Mouse (Mus musculus) erythroblast, embryonic 14.5 days (primary cell): ENCODE measurements around the gene Pnn. TPM values are rescaled to one million over a fixed set of nuclear protein-coding genes. Genes with fewer than 3 reads are reported as not detected.
A peak's percentile ranks its signal among the peaks of the same experiment; 100 is the strongest.
"Not testable (repeated sequence)": the region's sequence is repeated elsewhere in the genome, so short reads cannot be mapped to it uniquely, and the experiment has no call there.

Source experiments
- H3K27me3 ChIP-seq: 2 replicates; pipeline ENCODE4 v1.6.1; 2012; ENCODE audit warnings: inconsistent platforms; ENCODE audit not compliant: control insufficient read depth
- H3K36me3 ChIP-seq: 2 replicates; pipeline ENCODE4 v1.6.1; 2012; ENCODE audit warnings: mild to moderate bottlenecking, inconsistent platforms; ENCODE audit not compliant: control insufficient read depth
- H3K4me1 ChIP-seq: 2 replicates; pipeline ENCODE4 v1.6.1; 2012; ENCODE audit warnings: inconsistent platforms; ENCODE audit not compliant: control insufficient read depth
- H3K4me3 ChIP-seq: replicated peaks from 2 replicates; pipeline ENCODE3; 2012; ENCODE audit warnings: moderate library complexity, mild to moderate bottlenecking, inconsistent platforms
- H3K9me3 ChIP-seq: 2 replicates; pipeline ENCODE4 v1.6.1; 2012; ENCODE audit warnings: low read length, inconsistent platforms, mixed read lengths; ENCODE audit not compliant: control insufficient read depth
- GATA1 ChIP-seq: IDR thresholded peaks from 2 replicates; pipeline ENCODE4 v1.6.1; 2012; ENCODE audit warnings: low read length, inconsistent platforms, mixed read lengths
- TAL1 ChIP-seq: IDR thresholded peaks from 3 replicates; pipeline ENCODE4 v1.6.1; 2012; ENCODE audit warnings: low read length, inconsistent platforms, mixed read lengths
- polyA plus RNA-seq: library from polyadenylated mRNA; stranded (reverse); fragments of >175 nt; gene quantifications from 2 replicates; pipeline ENCODE4 v1.2.3, GENCODE M21; 2012

Gene Pnn
- polyA plus RNA-seq, 1 experiment = 5.9 TPM

DNA sequence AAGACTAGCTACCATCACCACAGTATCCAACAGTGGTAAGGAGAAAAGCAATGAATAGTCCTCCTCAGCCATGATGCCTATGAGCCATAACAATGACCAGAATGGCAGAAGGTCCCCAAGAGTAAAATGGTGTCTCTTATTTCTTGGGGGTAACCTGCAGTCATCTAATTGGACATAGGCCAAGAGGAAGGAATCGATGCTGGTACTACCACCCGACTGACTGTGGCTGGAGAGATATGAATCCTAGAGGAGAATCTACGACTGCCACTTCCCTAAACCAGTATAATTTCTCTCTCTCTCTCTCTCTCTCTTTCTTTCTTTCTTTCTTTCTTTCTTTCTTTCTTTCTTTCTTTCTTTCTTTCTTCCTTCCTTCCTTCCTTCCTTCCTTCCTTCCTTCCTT is 14.2 kb upstream of the Pnn start:
- no peaks in the 10 kb centered on the region for H3K27me3 ChIP-seq
- H3K9me3 ChIP-seq = no peaks in the 10 kb centered on the region
- H3K36me3 ChIP-seq = peaks cover 85% of the 10 kb centered on the region
- peaks cover 50% of the 10 kb centered on the region for H3K4me1 ChIP-seq
- no peak overlapping the region for H3K4me3 ChIP-seq
- TF ChIP-seq TAL1 (no peak), GATA1 (no peak)

DNA sequence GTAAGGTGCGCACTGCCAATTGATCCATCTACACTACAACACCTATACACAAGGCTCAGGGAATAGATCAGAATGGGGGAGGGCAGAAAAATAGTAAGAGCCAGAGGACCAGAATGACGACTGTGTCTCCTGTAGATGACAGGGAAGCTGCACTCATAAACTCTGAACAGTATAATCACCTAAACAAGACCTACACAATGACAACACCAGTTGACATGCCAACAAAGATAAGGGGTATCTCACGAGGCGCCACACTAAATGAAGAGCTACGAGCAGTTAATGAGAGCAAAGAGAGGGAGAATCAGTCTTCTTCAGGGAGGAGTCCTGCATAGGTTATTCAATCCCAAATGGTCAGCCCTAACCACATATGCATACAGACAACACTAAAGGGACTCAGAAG is 13.5 kb upstream of the Pnn start:
- H3K9me3 ChIP-seq = no peaks in the 10 kb centered on the region
- peaks cover 84% of the 10 kb centered on the region for H3K36me3 ChIP-seq
- TF ChIP-seq GATA1 (no peak), TAL1 (no peak)
- H3K4me3 ChIP-seq = no peak overlapping the region
- peaks cover 53% of the 10 kb centered on the region for H3K4me1 ChIP-seq
- H3K27me3 ChIP-seq = no peaks in the 10 kb centered on the region

DNA sequence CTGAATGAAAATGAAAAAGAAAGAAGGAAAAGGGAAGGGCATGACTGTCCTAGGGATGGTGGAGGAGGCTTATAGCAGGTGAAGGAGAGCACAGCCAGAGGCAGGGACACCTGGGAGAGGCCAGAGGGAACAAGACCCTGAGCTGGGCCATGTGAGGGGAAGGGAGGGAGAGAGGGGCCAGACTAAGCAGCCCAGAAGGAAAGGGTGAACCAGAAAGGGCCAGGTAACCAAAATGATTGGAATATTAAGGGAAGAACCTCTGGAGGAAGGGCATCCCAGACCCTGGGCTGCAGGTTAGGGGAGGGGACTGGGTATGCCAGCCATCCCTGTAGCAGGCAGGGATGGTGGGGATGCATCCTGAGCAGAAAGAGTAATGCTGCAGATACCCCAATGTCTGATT is 12.7 kb upstream of the Pnn start:
- peaks cover 59% of the 10 kb centered on the region for H3K4me1 ChIP-seq
- no peaks in the 10 kb centered on the region for H3K9me3 ChIP-seq
- H3K4me3 ChIP-seq = no peak overlapping the region
- H3K36me3 ChIP-seq = peaks cover 84% of the 10 kb centered on the region
- no peak for TF ChIP-seq TAL1
- H3K27me3 ChIP-seq = no peaks in the 10 kb centered on the region

DNA sequence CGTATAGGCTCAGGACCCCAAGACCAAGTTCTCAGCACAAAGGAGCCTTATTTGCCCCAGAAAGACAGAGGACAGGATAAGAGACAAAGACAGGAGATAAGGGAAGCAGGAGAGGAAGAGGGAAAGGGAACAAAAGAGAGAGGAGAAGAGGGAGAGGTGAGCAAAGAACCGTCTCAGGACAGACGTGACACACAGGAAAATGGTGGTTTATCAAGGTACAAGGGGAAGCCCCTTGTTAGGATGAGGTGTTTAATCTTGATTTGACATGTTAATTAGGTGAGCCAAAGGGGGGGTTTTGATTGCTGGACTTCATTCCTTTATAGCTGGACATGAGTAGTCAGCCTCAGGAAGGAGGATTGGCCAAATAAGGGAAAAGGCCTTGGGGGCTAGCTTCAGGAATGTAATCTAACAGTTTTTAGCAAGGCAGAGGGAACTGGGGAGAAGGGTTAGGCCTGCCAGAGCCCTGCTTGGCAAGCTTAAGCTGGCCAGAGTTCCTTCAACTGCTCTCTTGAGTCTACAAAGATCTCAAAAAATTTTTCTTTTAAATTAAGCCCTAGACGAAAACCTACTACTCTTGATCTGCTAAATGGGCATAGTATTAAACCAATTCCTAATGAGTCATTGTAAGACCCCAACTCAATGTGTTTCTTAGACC is 11.4 kb upstream of the Pnn start:
- H3K4me1 ChIP-seq = peaks cover 69% of the 10 kb centered on the region
- no peaks in the 10 kb centered on the region for H3K27me3 ChIP-seq
- no peak overlapping the region for H3K4me3 ChIP-seq
- TF ChIP-seq GATA1 (no peak), TAL1 (no peak)
- H3K36me3 ChIP-seq = peaks cover 82% of the 10 kb centered on the region
- H3K9me3 ChIP-seq = no peaks in the 10 kb centered on the region

DNA sequence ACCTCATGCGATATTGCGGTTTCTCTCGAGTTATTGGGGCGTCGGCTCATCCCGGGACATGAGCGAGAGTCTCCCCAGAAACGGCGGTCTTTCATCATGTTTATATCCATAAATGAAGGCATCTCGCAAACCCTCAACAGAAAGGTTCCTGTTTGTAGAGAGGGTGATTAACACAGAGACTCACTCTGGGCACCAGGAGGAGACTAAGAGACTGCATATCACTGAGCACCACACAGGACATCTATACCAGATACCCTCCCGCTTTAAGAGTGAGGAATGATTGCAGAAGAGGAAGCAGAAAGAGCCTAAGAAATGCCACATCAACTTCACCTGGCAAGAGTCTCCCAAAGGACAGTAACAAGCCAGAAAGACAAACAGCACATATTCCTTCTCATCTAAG is 10.5 kb upstream of the Pnn start:
- no peak for TF ChIP-seq TAL1
- no peak for TF ChIP-seq GATA1
- no peaks in the 10 kb centered on the region for H3K27me3 ChIP-seq
- no peak overlapping the region for H3K4me3 ChIP-seq
- peaks cover 74% of the 10 kb centered on the region for H3K36me3 ChIP-seq
- H3K4me1 ChIP-seq = peaks cover 73% of the 10 kb centered on the region
- H3K9me3 ChIP-seq = no peaks in the 10 kb centered on the region

DNA sequence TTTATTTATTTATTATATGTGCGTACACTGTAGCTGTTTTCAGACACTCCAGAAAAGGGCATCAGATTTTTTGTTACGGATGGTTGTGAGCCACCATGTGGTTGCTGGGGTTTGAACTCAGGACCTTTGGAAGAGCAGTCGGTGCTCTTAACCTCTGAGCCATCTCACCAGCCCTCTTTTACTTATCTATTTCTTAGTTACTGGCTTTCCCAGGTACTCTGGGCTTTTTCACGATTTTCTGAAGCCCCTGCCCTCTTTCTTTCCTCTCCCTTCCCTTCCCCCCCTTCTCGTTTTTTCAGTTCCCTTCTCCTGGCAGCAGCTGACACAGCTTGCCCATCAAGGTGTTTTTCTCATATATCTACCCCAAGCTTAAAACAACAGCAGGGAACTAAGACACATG is 8.4 kb upstream of the Pnn start:
- not testable (repeated sequence) for H3K4me3 ChIP-seq, H3K9me3 ChIP-seq, H3K27me3 ChIP-seq
- peaks cover 59% of the 10 kb centered on the region for H3K36me3 ChIP-seq
- peaks cover 67% of the 10 kb centered on the region for H3K4me1 ChIP-seq

DNA sequence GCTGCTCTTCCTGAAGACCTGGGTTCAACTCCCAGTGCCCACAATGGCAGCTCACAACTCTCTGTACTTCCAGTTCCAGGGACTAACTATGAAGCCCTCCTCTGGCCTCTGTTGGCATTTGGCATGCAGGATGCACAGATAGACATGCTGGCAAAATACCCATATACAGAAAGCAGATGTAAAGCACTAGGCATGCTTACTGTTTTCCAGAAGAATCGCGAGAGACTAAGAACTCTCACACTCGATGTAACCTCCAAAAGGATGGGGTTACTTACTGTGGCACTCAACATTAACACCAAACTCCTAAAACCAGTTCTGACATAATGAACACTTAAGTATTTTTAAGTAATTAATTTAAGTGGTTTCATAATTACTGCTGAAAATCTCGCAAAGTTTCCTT is 6.4 kb upstream of the Pnn start:
- no peak for TF ChIP-seq GATA1
- no peak for TF ChIP-seq TAL1

DNA sequence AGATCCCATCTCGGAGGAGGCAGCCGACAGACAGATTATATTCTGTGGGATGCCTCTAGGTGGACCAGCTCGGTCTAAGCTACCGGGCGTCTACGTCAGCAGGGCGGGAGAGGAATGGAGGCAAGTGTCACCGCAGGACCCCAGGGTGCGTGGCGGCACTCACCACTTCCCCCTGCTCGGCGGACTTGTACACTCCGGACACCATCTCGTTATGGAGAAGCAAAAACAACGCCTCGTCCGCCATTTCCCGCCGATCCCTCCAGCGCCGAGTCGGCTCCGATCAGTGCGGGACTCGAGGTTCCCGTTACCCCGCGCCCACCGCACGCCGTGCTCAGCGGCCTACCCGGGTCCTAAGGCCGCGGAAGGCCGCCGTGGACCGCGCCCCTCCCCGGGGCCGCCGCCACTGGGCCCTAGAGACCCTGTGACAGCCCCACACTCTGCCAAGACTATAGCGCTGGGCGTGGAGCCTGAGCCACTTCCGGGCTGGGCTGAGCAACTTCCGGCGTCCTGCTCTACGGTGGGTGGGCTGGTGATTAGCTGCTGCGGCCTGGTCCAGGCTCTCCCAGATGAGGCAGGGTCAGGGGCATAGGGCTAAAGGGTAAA is 5.6 kb upstream of the Pnn start, which contains the start of gene Trappc6b:
TSS of gene Trappc6b (minus strand) at position 480 of the 603 bp plus-strand sequence.
- TF ChIP-seq TAL1 (no peak), GATA1 (no peak)
- H3K4me1 ChIP-seq = peaks cover 51% of the 10 kb centered on the region

More for the DNA sequence above, 6.4 kb upstream of the Pnn start:
- Histone ChIP-seq H3K9me3 (no peaks in the 10 kb centered on the region), H3K27me3 (no peaks in the 10 kb centered on the region), H3K4me3 (peak overlapping the region; percentile 73), H3K4me1 (peaks cover 47% of the 10 kb centered on the region), H3K36me3 (peaks cover 45% of the 10 kb centered on the region)

DNA sequence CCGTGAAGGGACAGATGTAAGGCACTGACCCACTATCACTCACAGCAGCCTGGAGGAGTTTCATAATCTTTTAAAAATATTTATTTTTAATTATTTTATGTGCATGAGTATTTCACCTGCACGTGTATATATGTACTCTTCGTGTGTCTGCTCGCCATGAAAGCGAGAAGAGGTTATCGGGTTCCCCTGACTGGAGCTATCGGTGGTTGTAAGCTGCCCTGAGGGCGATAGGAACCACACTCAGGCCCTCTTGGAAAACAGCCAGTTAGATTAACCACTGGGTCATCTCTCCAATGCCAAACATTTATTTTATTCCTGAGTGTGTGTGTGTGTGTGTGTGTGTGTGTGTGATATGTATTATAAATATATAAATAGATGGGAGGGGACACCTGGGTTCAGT is 1.8 kb upstream of the Pnn start:
- H3K36me3 ChIP-seq = peaks cover 22% of the 10 kb centered on the region
- no peaks in the 10 kb centered on the region for H3K9me3 ChIP-seq
- no peaks in the 10 kb centered on the region for H3K27me3 ChIP-seq
- H3K4me3 ChIP-seq = no peak overlapping the region
- H3K4me1 ChIP-seq = peaks cover 43% of the 10 kb centered on the region
- TF ChIP-seq GATA1 (no peak), TAL1 (no peak)

More for the DNA sequence above, 5.6 kb upstream of the Pnn start, which contains the start of gene Trappc6b:
- Histone ChIP-seq H3K27me3 (no peaks in the 10 kb centered on the region), H3K4me3 (peak within 1 kb of the TSS; percentile 73), H3K36me3 (peaks cover 37% of the 10 kb centered on the region), H3K9me3 (no peaks in the 10 kb centered on the region)
